Mouse (Mus musculus) midbrain, embryonic 12.5 days (tissue): ENCODE measurements around the gene Cabp1. TPM values are rescaled to one million over a fixed set of nuclear protein-coding genes. Genes with fewer than 3 reads are reported as not detected.

Experiments used
- ATAC-seq: fragments of 200-750 bp; cut with Nextera tagmentation; 2 replicates; pipeline ENCODE4 v1.8.0; 2017; ENCODE audit warnings: low read depth, moderate TSS enrichment, moderate library complexity; ENCODE audit not compliant: low FRiP score
- H3K27ac ChIP-seq: fragments of 300-500 bp; sonication (generic); replicated peaks from 2 replicates; pipeline ENCODE4 v1.5.1; 2016; ENCODE audit warnings: mild to moderate bottlenecking
- H3K27me3 ChIP-seq: fragments of 300-500 bp; sonication (generic); 2 replicates; pipeline ENCODE4 v1.6.1; 2016; ENCODE audit warnings: mild to moderate bottlenecking
- H3K36me3 ChIP-seq: fragments of 300-500 bp; sonication (generic); 2 replicates; pipeline ENCODE4 v1.6.1; 2016
- H3K4me1 ChIP-seq: fragments of 300-500 bp; sonication (generic); 2 replicates; pipeline ENCODE4 v1.6.1; 2016
- H3K4me2 ChIP-seq: fragments of 300-500 bp; sonication (generic); replicated peaks from 2 replicates; pipeline ENCODE4 v1.6.1; 2016; ENCODE audit warnings: mild to moderate bottlenecking, moderate library complexity
- H3K4me3 ChIP-seq: fragments of 300-500 bp; sonication (generic); 2 replicates; pipeline ENCODE4 v1.5.1; 2016; ENCODE audit warnings: mild to moderate bottlenecking
- H3K9ac ChIP-seq: fragments of 300-500 bp; sonication (generic); replicated peaks from 2 replicates; pipeline ENCODE4 v1.6.1; 2016; ENCODE audit warnings: mild to moderate bottlenecking, moderate library complexity
- H3K9me3 ChIP-seq: fragments of 300-500 bp; sonication (generic); 2 replicates; pipeline ENCODE4 v1.6.1; 2016; ENCODE audit warnings: mild to moderate bottlenecking
- WGBS: fragments of 180-500 bp; shearing (Covaris S2); methylation state at CpG from one replicate; pipeline ENCODE4 v1.1.7; 2016; 5-methylcytosine and 5-hydroxymethylcytosine counted together
- polyA plus RNA-seq: library from polyadenylated mRNA; unstranded; fragments of >200 nt; fragmentation: Nextera tagmentation; extraction: Ambion mirVana; gene quantifications from 2 replicates; pipeline ENCODE4 v1.2.1, GENCODE M21; 2016

The Cabp1 gene
- 2.3 and 3.6 TPM in 2 replicates for polyA plus RNA-seq

DNA sequence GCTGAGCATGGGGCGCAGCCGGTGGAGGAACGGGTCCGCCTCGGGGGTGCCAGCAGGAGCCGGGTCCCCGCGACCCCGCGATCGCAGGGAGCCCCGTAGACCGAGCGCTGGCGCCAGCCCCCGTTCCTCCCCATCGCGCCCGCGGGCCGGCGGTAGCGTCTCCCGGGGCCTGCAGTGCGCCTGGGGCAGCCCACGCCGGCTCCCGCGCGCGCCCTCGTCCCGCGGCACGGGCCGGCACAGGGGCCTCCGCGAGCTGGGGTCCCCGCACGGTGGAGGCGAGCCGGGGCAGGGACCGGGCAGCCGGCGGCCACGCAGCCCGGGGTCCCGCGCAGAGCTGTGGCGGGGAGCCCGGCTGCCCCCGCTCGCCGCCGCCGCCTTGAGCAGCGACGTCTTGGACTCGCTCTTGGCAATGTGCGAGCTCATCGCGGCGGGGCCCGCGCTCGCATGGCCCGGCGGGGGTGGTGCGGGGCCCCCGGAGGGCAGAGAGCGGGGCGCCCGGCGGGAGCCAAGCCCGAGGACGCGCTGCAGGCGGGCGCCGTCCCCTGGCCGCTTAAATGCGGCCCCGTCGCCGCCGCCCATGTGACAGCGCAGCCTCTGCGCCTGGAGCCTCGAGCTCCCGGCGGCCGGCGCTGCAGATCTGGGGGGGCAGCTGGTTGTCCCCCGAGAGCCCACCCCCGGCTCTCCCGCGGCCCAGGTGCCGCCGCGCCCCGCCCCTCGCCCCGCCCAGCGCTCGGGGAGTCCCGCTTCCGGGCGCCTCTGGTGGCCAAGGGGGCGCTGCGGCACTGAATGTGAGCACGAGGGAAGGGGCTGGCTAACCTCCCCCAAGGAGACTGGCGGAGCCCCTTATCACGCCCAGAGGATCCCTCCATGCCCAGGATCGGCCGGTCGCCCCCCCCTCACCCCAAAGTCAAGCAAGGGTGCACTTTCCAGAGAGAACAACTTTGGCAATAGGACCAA, at the start of gene Cabp1:
Gene Cabp1 (minus strand): TSS at position 713 of the 957 bp plus-strand sequence.
- Histone ChIP-seq H3K4me1 (peaks cover 30% of the 10 kb centered on the region), H3K27me3 (peaks cover 91% of the 10 kb centered on the region), H3K27ac (0 out of 2 replicates have a peak within 1 kb of the TSS, but pooled peaks have one; percentile 35)

DNA sequence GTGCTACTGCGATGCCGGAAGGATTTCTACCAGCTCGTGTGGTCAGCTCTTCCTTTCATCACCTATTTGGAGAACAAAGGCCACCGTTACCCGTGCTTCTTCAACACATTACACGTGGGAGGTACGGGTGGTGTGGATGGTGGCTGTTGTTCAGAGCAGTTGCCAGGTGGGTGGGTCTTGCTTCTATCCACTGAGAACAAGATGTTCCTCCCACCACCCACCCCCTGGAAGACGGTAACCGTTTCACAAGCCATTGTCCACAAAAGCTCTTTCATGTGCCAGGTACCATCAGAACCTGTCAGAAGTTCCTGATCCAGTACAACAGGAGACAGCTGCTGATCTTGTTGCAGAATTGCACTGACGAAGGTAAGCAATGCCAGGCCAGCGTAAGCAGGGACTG, 46.0 kb upstream of the Cabp1 start:
- H3K4me3 ChIP-seq = no peak overlapping the region
- WGBS = 92% methylated on average over 11 of the region's 11 CpGs
- H3K9ac ChIP-seq = no peak overlapping the region
- H3K4me1 ChIP-seq = peaks cover 17% of the 10 kb centered on the region
- no peak overlapping the region for H3K4me2 ChIP-seq
- ATAC-seq = no peak
- H3K27me3 ChIP-seq = peaks cover 24% of the 10 kb centered on the region
- H3K27ac ChIP-seq = no peak overlapping the region
- H3K36me3 ChIP-seq = peaks cover 57% of the 10 kb centered on the region
- H3K9me3 ChIP-seq = no peaks in the 10 kb centered on the region

More for the DNA sequence above, at the start of gene Cabp1:
- Histone ChIP-seq H3K4me2 (peak within 1 kb of the TSS; percentile 100), H3K9ac (peak within 1 kb of the TSS; percentile 73), H3K36me3 (no peaks in the 10 kb centered on the region), H3K4me3 (peak within 1 kb of the TSS; percentile 71), H3K9me3 (no peaks in the 10 kb centered on the region)
- WGBS = 1% methylated on average over 98 of the region's 116 CpGs
- ATAC-seq = peak; percentile 47

DNA sequence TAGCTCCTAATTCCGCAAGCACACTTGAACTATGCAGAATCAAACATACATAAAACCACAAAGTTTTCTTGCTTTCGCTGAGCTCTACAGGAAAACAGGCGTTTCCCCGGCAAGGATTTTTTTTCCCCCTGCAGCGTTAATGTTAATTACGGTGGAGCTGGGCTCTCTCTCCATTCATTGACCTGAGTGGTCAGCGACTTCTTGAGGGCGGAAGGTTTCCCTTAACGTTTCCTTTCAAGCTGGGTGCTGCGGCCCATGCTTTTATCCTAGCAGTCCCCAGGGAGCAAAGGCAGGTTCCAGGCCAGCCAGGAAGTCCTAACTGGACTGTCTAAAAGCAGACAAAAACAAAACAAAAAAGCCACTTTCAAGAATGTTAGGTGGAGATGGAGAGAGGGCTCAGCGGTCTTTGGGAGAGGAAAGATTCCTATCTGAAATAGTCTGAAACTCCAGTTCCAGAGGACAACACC, 44.6 kb upstream of the Cabp1 start:
- Histone ChIP-seq H3K9me3 (no peaks in the 10 kb centered on the region), H3K4me3 (peak overlapping the region; percentile 94), H3K4me1 (peaks cover 21% of the 10 kb centered on the region), H3K27ac (no peak overlapping the region), H3K27me3 (peaks cover 36% of the 10 kb centered on the region), H3K36me3 (peaks cover 42% of the 10 kb centered on the region), H3K4me2 (peak overlapping the region; percentile 95), H3K9ac (peak overlapping the region; percentile 83)
- WGBS = 4% methylated on average over 11 of the region's 11 CpGs
- ATAC-seq = no peak

DNA sequence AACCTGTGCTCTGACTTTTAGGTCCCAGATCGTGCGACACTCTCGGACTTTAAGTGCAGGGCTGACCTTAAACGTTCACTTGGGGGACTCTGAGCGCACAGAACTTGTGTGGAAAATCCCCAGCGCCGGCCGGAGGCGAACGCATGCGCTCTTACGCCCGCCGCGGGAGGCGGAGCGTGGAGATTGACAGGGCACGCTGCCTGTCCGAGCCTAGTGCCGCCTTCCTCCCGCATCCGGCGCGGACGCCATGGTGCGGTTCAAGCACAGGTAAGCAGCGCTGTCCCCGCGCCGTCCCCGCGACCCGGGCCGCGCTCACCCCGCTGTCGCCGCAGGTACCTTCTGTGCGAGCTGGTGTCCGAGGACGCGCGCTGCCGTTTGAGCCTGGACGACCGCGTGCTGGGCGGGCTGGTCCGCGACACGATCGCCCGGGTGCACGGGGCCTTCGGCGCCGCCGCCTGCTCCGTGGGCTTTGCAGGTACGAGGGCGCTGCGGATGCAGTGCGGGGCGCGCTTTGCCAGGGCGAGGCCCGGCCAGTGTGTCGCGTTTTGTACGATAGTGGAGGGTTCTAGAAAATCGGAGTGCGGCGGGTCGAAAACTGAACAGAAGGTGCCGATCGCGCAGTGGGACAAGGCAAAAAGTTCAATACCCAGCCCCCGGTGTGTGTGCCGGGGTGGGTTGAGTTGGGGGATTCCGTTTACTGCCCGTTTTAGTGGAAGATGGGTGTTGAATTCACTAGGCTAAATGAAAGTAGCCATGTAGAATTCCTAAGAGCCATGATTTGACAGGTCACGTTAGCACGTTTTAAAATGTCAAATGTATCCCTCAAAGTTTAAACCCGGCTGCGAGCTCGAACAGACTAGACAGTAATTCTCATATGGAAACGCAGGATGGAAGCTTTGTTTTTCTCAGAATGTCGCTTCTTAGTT, 43.9 kb upstream of the Cabp1 start:
- Histone ChIP-seq H3K4me1 (peaks cover 21% of the 10 kb centered on the region), H3K27me3 (peaks cover 42% of the 10 kb centered on the region), H3K9ac (peak overlapping the region; percentile 83), H3K9me3 (no peaks in the 10 kb centered on the region), H3K27ac (peak overlapping the region; percentile 54; the same call in 1 of the 2 replicates), H3K4me2 (peak overlapping the region; percentile 95), H3K36me3 (peaks cover 35% of the 10 kb centered on the region), H3K4me3 (peak overlapping the region; percentile 94)
- ATAC-seq = peak; percentile 78
- WGBS = under 1% methylated on average over 81 of the region's 88 CpGs

DNA sequence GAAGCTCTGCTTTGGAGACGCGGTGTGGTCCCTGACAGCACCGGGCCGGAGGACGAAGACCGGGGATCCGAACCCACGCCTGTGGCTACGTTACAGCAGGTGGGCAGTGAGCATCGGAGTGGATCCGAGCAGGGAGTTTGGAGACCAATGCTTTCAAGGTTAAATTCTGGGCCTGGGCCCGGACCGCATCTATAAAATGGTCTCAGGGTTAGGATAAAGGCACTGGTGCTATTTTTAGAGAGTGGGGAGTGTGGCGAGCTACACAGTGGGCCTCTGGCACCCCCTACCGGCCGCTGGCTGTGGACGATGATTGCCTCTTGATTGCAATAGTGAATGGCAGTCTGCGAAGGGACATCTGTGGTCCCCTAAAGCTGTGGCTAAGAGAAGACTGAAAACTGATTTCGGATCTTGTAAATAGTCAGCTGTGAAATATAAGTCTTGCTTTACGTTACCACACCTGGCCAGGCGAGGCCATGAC, 41.6 kb upstream of the Cabp1 start, which contains the start of gene Pop5:
Gene Pop5 (plus strand): TSS at position 51 of the 478 bp plus-strand sequence.
- Histone ChIP-seq H3K27me3 (peaks cover 61% of the 10 kb centered on the region), H3K9ac (peak within 1 kb of the TSS; percentile 56), H3K4me3 (peak within 1 kb of the TSS; percentile 48), H3K4me2 (peak within 1 kb of the TSS; percentile 78), H3K36me3 (peaks cover 13% of the 10 kb centered on the region), H3K9me3 (no peaks in the 10 kb centered on the region), H3K27ac (no peak within 1 kb of the TSS; the same call in 1 of the 2 replicates), H3K4me1 (peaks cover 29% of the 10 kb centered on the region)
- WGBS = 2% methylated on average over 21 of the region's 21 CpGs
- ATAC-seq = peak; percentile 66

DNA sequence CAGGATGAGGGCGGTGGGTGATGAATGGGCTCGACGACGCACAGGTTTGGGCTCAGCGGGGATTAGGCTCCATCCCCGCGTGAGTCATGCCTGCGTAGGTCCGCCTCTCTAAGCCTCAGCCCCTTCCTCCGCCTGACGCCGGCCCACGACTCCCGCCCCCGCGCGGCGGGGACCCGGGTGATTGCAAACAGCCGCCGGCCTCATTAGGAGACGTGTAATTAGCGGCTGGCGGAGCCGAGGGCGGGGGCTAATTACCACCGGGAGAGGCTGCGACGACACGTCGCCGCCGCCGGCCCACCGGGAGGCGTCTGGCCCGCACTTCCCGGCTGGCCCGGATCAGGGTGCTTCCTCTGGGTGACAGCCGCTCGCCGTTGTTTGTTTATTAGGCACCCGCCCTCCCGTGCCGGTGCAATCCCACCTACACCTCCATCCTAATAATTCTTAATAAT, 41.2 kb upstream of the Cabp1 start:
- Histone ChIP-seq H3K9me3 (no peaks in the 10 kb centered on the region), H3K4me3 (peak overlapping the region; percentile 48), H3K4me2 (peak overlapping the region; percentile 78), H3K9ac (peak overlapping the region; percentile 56), H3K27me3 (peaks cover 58% of the 10 kb centered on the region), H3K36me3 (peaks cover 8% of the 10 kb centered on the region), H3K27ac (no peak overlapping the region; the same call in 1 of the 2 replicates), H3K4me1 (peaks cover 29% of the 10 kb centered on the region)
- under 1% methylated on average over 45 of the region's 45 CpGs for WGBS
- ATAC-seq = peak; percentile 28

DNA sequence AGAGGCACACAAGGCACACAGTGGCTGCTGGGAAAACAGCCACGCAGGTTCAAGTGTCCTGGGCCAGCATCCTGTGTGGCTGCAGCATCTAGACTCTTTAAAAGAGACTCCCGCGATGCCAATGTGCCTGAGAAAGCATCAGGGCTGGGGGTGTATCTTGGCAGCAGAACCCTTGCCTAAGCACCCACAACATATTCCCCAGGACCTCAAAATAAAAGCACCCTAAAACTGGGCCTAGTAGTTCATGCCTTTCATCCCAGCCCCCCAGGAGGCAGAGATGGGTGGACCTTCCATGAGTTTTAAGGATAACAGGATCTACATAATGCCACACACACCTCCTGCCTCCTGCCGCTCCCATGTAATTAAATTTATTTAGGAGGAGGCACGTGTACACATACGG, 40.3 kb upstream of the Cabp1 start:
- no peak for ATAC-seq
- 47% methylated on average over 6 of the region's 6 CpGs for WGBS
- Histone ChIP-seq H3K27ac (no peak overlapping the region), H3K4me2 (no peak overlapping the region), H3K9ac (no peak overlapping the region), H3K4me1 (peaks cover 29% of the 10 kb centered on the region), H3K4me3 (no peak overlapping the region), H3K9me3 (no peaks in the 10 kb centered on the region), H3K27me3 (peaks cover 54% of the 10 kb centered on the region), H3K36me3 (0 out of 2 replicates have a peak, but pooled peaks cover under 1% of the 10 kb centered on the region)

DNA sequence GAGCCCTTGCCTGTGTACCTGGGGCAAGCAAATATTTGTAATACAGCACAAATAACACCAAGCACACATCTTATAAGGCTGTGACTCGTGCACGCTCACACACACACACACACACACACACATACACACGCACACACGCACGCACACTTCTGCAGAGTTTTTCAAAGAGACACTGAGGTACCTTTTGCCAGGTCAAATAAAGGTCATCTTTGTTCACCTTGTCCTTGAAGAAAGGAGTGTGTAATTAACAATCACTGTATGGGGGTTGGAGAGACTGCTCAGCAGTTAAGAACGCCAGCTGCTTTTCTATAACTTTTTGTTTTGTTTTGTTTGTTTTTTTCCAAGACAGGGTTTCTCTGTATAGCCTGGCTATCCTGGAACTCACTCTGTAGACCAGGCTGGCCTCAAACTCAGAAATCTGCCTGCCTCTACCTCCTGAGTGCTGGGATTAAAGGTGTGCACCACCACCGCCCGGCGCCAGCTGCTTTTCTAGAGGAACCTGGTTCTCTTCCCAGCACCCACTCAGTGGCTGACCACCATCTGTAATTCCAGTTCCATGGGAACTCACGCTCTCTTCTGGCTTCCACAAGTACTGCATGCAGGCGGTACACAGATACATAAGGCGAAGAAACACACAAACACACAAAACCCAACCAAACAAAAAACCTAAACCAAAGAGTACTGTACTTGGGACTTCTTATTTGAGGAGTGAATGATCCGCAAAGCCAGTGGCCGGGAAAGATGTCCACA, 39.0 kb upstream of the Cabp1 start:
- Histone ChIP-seq H3K27me3 (peaks cover 57% of the 10 kb centered on the region), H3K27ac (no peak overlapping the region), H3K36me3 (no peaks in the 10 kb centered on the region), H3K4me2 (no peak overlapping the region), H3K9ac (no peak overlapping the region), H3K9me3 (no peaks in the 10 kb centered on the region), H3K4me3 (no peak overlapping the region), H3K4me1 (peaks cover 18% of the 10 kb centered on the region)
- ATAC-seq = no peak
- WGBS = 90% methylated on average over 14 of the region's 14 CpGs

DNA sequence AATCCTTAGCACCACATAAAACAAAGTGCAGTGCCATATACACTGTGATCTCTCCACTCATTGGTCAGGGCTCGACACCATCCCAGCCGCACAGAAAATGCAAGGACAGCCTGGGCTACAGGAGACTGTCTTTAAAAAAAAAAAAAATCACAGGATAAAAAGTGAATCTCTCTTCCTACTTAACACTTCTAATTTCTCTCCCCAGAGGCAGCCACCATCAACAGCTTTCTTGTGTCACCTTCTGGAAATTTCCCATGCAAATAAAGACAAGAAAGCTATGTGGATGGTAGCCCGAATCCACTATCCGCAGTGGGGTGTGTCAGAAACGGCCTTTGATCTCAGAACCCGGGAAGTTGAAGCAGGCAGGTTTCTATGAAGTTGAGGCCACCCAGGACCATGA, 38.3 kb upstream of the Cabp1 start:
- H3K27ac ChIP-seq = no peak overlapping the region
- no peak overlapping the region for H3K4me3 ChIP-seq
- ATAC-seq = no peak
- peaks cover 57% of the 10 kb centered on the region for H3K27me3 ChIP-seq
- H3K9ac ChIP-seq = no peak overlapping the region
- 77% methylated on average over 6 of the region's 6 CpGs for WGBS
- H3K4me1 ChIP-seq = peaks cover 18% of the 10 kb centered on the region
- no peaks in the 10 kb centered on the region for H3K9me3 ChIP-seq
- H3K36me3 ChIP-seq = no peaks in the 10 kb centered on the region
- no peak overlapping the region for H3K4me2 ChIP-seq

DNA sequence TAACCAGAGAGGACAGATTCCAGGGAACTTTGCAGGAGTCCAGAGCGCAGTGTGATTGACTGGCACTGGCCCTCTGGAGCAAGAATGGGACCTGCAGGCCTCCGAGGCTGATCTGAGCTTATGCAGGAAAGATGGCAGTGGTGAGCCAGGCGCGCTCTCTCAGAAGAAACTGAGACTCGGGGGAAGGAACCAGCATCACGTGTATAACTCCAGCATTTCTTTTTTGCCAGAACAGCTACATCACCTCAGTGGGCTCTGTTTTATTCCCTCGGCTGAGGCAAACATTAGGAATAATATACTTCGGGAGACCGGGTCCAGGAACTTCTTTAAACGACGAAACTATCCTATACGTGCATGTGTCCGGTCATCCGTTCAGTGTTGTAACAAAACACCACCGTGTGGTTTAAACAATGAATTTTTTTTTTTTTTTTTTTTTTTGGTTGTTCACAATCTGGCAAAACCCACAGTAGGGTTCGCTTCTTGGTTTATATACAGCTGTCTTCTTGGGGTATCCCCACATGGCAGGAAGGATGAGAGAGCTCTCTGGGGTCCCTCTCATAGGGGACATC, 37.5 kb upstream of the Cabp1 start:
- H3K4me1 ChIP-seq = peaks cover 18% of the 10 kb centered on the region
- H3K4me2 ChIP-seq = no peak overlapping the region
- 45% methylated on average over 16 of the region's 16 CpGs for WGBS
- no peak for ATAC-seq
- no peaks in the 10 kb centered on the region for H3K36me3 ChIP-seq
- H3K27ac ChIP-seq = no peak overlapping the region; the same call in 1 of the 2 replicates
- no peak overlapping the region for H3K9ac ChIP-seq
- no peak overlapping the region for H3K4me3 ChIP-seq
- H3K9me3 ChIP-seq = no peaks in the 10 kb centered on the region
- H3K27me3 ChIP-seq = peaks cover 57% of the 10 kb centered on the region
